Mouse (Mus musculus) ZHBTc4 (cell line): ENCODE results near the gene C530008M17Rik.
"Not testable (repeated sequence)": the region's sequence is repeated elsewhere in the genome, so short reads cannot be mapped to it uniquely, and the experiment has no call there.

Source experiments
- DNase-seq: peaks from one replicate; pipeline ENCODE4 v3.0.0-alpha.2; 2011; ENCODE audit warnings: low read depth, low spot score

The C530008M17Rik gene

DNA sequence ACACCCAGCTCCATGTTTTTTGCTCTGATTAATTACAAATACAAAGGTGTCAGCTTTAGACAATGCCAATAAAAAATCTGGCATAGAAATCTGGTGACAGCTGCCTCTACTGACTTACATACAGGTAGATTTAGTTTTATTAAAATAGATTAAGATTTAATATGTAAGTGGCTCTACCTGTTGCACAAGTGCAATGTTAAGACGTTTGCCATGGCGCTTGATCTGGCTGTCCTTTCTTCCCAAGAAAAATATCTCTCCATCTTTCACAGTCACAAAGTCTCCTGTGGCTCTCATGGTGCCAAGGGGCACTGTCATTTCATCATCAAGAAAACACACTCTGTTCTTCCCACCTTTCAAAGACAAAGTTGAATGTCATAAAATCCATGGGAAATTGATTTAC, 230.7 kb downstream of the C530008M17Rik start:
- DNase-seq: no peak

DNA sequence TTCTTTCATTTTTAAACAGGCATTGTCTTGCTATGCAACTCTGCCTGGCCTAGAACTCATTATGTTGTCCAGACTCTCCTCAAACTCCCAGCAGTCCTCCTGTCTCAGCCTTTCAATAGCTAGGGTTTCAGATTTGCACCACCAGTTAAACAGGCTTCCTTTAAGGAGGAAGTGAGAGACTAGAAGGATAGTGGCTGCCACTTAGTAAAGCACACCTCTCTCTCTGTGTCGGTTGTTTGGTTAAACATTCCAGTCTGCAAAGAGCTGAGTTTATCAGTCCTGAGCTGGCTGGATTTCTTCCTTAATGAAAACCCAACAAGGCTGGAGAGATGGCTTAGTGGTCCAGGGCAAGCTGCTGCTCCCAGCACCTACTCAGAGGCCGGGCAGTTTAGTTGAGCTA, 236.3 kb downstream of the C530008M17Rik start:
- no peak for DNase-seq

DNA sequence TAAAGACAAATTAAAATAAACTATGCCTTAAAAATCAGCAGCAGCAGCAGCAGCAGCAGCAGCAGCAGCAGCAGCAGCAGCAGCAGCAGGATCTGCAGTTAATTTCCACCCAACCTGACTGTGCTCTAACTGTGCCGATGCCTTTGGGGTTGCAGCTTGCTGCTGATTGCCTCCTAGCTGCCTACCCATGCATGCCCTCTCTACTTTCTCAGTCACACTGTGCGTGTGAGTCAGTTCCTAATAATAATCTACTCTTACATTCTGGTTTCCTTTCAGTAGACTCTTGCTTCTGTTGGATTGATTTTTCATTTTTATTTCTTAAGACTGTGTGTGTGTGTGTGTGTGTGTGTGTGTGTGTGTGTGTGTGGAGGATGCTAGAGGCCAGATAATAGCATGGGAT, 236.8 kb downstream of the C530008M17Rik start:
- DNase-seq: no peak

DNA sequence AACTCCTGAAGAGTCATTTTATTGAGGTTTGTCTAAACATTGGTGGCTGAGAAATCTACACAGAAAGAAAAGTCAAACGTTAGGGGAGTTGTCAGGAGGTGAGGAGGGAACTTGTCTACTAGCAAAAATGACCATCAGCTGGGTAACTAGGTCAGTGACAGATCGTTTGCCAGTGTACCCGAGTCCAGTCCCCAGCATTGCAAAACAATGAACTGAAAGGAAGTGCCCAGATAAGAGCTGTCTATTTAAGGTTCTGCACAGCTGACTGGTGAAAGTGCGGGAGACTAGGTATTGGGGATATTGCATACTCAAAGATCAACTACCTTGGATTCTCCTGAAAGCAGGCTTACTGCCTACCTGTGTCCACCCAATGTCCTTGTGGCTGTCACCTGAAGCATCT, 245.8 kb downstream of the C530008M17Rik start:
- no peak for DNase-seq

DNA sequence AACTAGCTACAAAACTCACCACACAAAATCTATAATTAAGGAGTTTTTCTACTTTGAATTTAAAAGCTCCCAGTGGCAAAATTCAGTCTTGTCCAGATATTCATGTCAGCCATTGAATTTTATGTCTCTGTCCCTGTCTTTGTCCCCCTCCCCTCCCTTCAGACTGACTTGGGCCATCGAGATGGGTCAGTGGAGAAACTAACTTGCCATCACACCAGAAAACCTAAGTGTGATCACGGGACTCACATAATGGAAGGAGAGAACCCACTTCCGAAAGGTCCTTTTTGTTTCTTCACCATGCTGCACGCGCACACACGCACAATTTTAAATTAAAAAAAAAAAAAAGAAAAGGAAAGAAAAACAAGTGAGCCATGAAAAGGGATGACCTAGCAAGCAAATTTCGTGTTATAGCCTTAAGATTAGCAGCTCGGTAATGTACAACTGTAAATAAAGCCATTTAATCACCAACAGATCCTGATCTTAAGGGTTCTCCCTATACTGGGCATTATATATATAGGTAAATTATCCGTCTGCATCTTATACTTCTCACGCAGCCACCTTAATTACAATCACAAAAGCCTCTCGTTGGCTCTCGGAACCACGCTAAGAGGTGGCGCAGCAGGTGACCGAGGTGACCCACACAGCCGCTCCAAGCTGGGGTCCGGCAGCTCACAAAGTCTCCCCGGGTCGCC, 248.5 kb downstream of the C530008M17Rik start:
- peak; percentile 19 for DNase-seq

DNA sequence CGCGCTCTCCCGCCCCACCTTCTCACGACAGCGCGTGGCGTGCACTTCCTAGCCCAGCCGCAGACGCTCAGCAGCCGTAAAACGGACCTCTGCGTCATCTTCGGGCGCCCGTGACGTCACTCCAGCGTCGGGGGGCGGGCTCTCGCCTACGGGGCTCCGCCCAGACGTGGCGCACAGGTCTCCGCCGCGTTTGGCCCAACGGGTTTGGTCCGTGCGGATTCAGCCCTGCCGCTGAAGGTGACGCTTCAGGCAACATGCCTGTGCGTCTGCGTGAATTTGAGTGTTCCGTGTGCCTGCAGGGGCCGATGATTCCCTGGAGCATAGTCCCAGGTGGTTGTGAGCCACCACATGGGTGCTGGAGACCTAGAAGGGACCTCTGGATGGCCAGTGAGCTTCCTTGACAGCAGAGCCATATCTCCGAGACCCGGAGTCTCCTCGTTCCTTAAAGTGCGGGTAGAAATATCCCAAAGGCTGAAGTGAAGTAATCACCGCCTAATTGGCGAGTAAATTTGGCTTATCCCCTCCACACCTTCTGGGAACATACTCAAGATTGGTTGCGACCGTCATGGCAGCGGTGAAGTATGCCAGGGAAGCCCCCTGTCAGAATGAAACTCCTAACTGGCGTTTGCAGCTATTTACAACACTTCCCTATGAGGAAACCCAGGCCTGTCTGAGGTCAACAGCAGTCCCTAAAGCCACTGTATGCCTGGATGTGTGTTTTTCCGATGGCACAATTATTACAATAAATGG, 249.3 kb downstream of the C530008M17Rik start, which contains the start of gene Aasdh:
TSS of gene Aasdh (minus strand) at position 110 of the 750 bp plus-strand sequence.
- DNase-seq: peak; percentile 98

DNA sequence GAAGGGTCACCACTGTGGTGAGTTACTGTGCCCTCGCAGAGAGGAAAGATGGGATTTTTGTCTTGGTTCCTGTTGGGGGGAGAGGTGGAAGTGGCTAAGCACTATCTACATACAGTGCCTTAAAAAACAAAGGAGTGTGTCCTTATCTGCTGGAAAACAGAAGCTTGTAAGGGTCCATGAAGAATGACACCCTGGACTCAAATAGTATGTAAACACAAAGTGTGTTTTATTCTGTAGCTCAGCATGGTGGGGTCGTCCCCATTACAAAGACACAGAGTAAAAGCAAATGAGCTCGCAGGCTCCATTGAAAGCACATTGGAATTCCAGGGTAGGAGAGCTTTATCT, 249.8 kb downstream of the C530008M17Rik start:
- DNase-seq: no peak

DNA sequence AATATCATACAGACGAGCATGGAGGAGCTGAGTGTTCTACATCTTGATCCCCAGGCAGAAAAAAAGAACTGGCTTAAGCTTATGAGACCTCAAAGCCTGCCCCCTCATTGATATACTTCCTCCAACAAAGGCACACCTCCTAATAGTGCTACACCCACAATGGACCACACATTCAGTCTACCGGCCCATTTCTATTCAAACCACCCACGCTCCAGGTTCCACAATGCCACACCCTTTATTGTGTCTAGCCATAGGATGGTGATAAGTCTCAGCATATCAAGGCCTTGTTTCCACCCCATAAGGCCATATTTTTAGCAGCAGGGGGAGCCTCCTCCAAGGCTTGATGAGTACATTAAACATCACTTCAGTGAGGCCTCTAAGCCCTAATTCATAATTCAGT, 254.5 kb downstream of the C530008M17Rik start:
- peak; percentile 51 for DNase-seq

DNA sequence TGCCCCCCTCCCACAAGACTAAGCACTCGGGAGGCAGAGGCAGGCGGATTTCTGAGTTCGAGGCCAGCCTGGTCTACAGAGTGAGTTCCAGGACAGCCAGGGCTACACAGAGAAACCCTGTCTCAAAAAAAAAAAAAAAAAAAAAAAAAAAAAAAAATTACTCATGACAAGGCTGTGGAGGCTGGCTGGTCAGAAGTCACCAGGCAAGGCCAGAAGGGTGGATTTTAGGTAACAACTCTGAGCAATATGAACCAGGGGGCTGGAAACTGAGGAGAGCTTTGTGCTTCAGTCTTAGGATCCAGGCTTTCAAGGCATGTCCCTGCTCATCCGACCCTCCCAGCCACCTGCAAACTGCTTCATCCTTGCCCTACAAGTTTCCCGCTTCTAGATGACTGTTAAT, 256.2 kb downstream of the C530008M17Rik start:
- DNase-seq: not testable (repeated sequence)

DNA sequence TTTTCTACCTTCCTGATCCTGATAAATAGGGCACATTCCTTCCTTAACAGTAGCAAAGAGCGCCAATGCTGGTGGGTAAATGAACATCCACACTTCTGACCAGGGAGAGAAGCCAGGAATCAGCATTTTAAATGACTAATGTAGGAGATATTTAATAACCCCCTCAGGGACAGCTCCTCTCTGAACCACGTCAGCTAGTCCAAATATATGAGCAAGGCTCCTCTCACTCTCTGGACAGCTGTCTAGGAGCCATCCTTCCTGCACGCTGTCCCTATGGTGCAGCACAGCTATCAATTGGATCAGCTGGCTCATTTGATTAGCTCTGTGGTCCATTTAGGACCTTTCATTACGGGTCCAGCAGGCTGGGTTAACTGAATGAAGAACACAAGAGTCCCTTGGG, 266.5 kb downstream of the C530008M17Rik start:
- DNase-seq: no peak
